Mouse (Mus musculus) embryonic stem cell, embryonic (primary cell): ENCODE data around the gene AK157302.

Experiments
- CTCF ChIA-PET, 4 experiments: fragments of 300-600 bp in 2 of 4; fragments of 350-600 bp in 2 of 4; sonication (Branson Sonifier 250); formaldehyde crosslinking; loops; one replicate each; lab custom pipeline; 2022; ENCODE audit warnings: inconsistent platforms in 2 of 4; lab: Charles Lee
- POLR2A ChIA-PET, 4 experiments: fragments of 300-600 bp in 2 of 4; fragments of 350-600 bp in 2 of 4; sonication (Branson Sonifier 250); formaldehyde crosslinking; loops; one replicate each; lab custom pipeline; 2022; ENCODE audit warnings: antibody characterized with exemption in 4 of 4, inconsistent platforms in 1 of 4; lab: Charles Lee

AK157302 gene

DNA sequence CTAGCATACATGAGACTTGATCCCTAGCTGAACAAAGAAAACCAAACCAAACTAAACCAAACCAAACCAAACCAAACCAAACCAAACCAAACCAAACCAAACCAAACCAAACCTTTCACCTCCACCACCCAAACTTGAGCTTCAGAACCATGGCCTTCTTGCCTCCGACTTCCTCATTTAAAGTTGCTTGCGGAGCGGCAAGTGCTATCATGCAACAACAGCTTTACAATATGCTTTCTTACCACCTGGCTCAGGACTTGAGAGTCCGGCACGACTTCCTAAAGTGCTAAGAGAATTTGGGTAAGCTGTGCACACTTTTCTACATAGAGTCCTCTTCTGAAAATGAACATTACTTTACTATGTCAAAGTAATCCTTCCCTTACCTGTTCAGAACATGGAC, 7.3 kb downstream of the AK157302 start:
- ChIA-PET POLR2A (interaction anchor here in 2 of 4 experiments (0.5 to 2.9 kb wide), 2 partner anchors 28 to 94 kb away, joined by 3 to 8 read pairs; partner anchors contain the start of gene Zkscan8 (in 1 of the 2)), CTCF (interaction anchor here in 1 of 4 experiments (0.6 kb wide), 1 partner anchor 101 kb away, joined by 3 read pairs; no protein-coding TSS in a partner anchor)

GRCm38 (mm10) chr13:21506221-21506649, 11.2 kb downstream of the AK157302 start:
- CTCF ChIA-PET, result no interaction called here
- POLR2A ChIA-PET, result interaction anchor here (0.6 to 1.9 kb wide), 26 partner anchors 8 to 274 kb away, joined by 3 to 17 read pairs (median 3); partner anchors contain the start of genes Zkscan4 (in 3 of the 4), Zkscan8 (in 3 of the 4), Gm10065 (in 2 of the 4) and Zkscan3 (in 2 of the 4)

DNA sequence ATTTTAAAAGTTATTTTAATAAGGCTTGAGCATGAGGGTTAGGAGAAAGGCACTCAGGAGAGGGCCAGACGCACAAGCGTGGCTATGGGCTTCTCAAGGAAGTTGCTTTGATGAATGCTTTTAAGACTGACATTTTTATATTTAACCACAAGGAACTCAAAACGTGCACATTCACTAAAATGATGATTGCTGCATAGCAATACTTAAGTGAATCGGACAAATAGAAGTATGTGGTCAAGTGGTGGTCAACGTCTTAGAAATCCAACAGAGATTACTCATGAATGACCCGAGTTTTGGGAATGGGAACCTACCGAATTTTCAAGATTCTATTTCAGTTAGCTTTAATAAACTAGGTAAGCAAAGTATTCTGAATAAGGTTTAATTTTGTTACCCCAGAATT, 35.1 kb downstream of the AK157302 start:
- CTCF ChIA-PET, result no interaction called here
- POLR2A ChIA-PET, result interaction anchor here in 3 of 4 experiments (0.9 to 2.0 kb wide), 19 partner anchors 17 to 224 kb away, joined by 3 to 17 read pairs (median 5); partner anchors contain the start of genes Zscan12 (in 3 of the 3), Pgbd1 (in 2 of the 3), Hist1h2bn (in 1 of the 3) and Nkapl (in 1 of the 3)

DNA sequence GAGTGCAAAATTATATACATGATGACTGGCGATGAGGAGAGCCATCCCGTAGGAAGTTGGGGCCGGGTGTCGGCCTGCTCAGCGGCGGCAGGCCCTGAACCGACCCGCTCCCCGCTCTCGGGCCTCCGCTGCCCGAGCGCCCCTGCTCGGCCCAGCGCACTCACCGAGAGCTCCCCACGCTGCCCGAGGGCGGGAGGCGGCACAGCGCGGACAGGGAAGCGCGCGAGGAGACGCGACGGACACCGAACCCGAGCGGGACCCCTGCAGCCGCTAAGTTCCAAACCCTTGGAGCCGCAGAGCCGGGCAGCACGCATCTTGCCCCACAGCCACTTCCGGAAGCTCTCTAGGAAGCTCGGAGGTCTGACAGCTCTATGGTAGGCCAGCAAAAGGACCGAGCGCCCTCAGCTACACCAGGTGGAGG, 35.8 kb downstream of the AK157302 start, which contains the start of gene Zkscan8:
TSS of gene Zkscan8 (minus strand) at position 340 of the 421 bp plus-strand sequence.
- POLR2A ChIA-PET, result interaction anchor here in 3 of 4 experiments (0.5 to 2.0 kb wide), 43 partner anchors 11 to 256 kb away, joined by 3 to 17 read pairs (median 4); partner anchors contain the start of genes Pgbd1 (in 3 of the 3), Zscan12 (in 3 of the 3), Nkapl (in 2 of the 3) and Gm10065 (in 1 of the 3)

GRCm38 (mm10) chr13:21542708-21543107, 47.7 kb downstream of the AK157302 start, which contains the start of gene Olfr1366:
Gene Olfr1366 (minus strand): TSS chr13:21542808.
- POLR2A ChIA-PET, result interaction anchor here in 2 of 4 experiments (0.6 kb wide), 2 partner anchors 42 to 186 kb away, joined by 3 to 5 read pairs; no protein-coding TSS in a partner anchor
- CTCF ChIA-PET, result interaction anchor here in 1 of 4 experiments (0.7 kb wide), 1 partner anchor 894 kb away, joined by 14 read pairs; no protein-coding TSS in a partner anchor

More for the DNA sequence above, 35.8 kb downstream of the AK157302 start, which contains the start of gene Zkscan8:
- CTCF ChIA-PET, result interaction anchor here in 1 of 4 experiments (0.6 kb wide), 1 partner anchor 92 kb away, joined by 3 read pairs; no protein-coding TSS in a partner anchor
